Mouse (Mus musculus) forebrain, embryonic 10.5 days (tissue): ENCODE data around the gene Oit3. TPM values are rescaled to one million over a fixed set of nuclear protein-coding genes. Genes with fewer than 3 reads are reported as not detected.

ENCODE experiments used
- DNase-seq: peaks from one replicate; pipeline ENCODE4 v3.0.0-alpha.2; 2017; ENCODE audit warnings: low spot score; ENCODE audit errors: extremely low spot score
- H3K27ac ChIP-seq: fragments of 300-500 bp; sonication (generic); 2 replicates; pipeline ENCODE4 v1.5.1; 2016; ENCODE audit warnings: mild to moderate bottlenecking
- H3K27me3 ChIP-seq: fragments of 300-500 bp; sonication (generic); 2 replicates; pipeline ENCODE4 v1.6.1; 2016; ENCODE audit warnings: mild to moderate bottlenecking; ENCODE audit not compliant: poor library complexity, severe bottlenecking
- H3K36me3 ChIP-seq: fragments of 300-500 bp; sonication (generic); replicated peaks from 2 replicates; pipeline ENCODE4 v1.6.1; 2016; ENCODE audit warnings: mild to moderate bottlenecking, moderate library complexity
- H3K4me1 ChIP-seq: fragments of 300-500 bp; sonication (generic); 2 replicates; pipeline ENCODE4 v1.6.1; 2016
- H3K4me3 ChIP-seq: fragments of 300-500 bp; sonication (generic); 2 replicates; pipeline ENCODE4 v1.5.1; 2016; ENCODE audit warnings: mild to moderate bottlenecking, moderate library complexity
- H3K9me3 ChIP-seq: fragments of 300-500 bp; sonication (generic); 2 replicates; pipeline ENCODE4 v1.6.1; 2016; ENCODE audit warnings: mild to moderate bottlenecking, moderate library complexity
- WGBS: fragments of 180-500 bp; shearing (Covaris S2); methylation state at CpG from one replicate; pipeline ENCODE4 v1.1.7; 2016; 5-methylcytosine and 5-hydroxymethylcytosine counted together
- polyA plus RNA-seq: library from polyadenylated mRNA; unstranded; fragments of >200 nt; fragmentation: Nextera tagmentation; extraction: Ambion mirVana; gene quantifications from 2 replicates; pipeline ENCODE4 v1.2.1, GENCODE M21; 2016

Gene Oit3
- polyA plus RNA-seq, 1 experiment from 2014 or later = 0.83 TPM

- H3K9me3 ChIP-seq = no peaks in the 10 kb centered on the region
- H3K4me1 ChIP-seq = peaks cover 8% of the 10 kb centered on the region
- no peaks in the 10 kb centered on the region for H3K36me3 ChIP-seq
- no peak for DNase-seq
- WGBS = 79% methylated on average over 9 of the region's 9 CpGs
- H3K4me3 ChIP-seq = no peak overlapping the region
- no peak overlapping the region; the same call in 1 of the 2 replicates for H3K27ac ChIP-seq
- no peaks in the 10 kb centered on the region for H3K27me3 ChIP-seq
Observed at GRCm38 (mm10) chr10:59447546-59447945, 6.0 kb upstream of the Oit3 start.

GRCm38 (mm10) chr10:59446911-59447437 is 5.4 kb upstream of the Oit3 start:
- 87% methylated on average over 10 of the region's 10 CpGs for WGBS
- Histone ChIP-seq H3K36me3 (no peaks in the 10 kb centered on the region), H3K27ac (no peak overlapping the region; the same call in 1 of the 2 replicates), H3K9me3 (no peaks in the 10 kb centered on the region), H3K27me3 (no peaks in the 10 kb centered on the region), H3K4me1 (peaks cover 8% of the 10 kb centered on the region), H3K4me3 (no peak overlapping the region)
- no peak for DNase-seq

GRCm38 (mm10) chr10:59444635-59445034 is 3.1 kb upstream of the Oit3 start:
- WGBS = 74% methylated on average over 8 of the region's 8 CpGs
- H3K36me3 ChIP-seq = no peaks in the 10 kb centered on the region
- H3K27me3 ChIP-seq = no peaks in the 10 kb centered on the region
- no peaks in the 10 kb centered on the region for H3K9me3 ChIP-seq
- H3K4me3 ChIP-seq = no peak overlapping the region
- DNase-seq = no peak
- peaks cover 12% of the 10 kb centered on the region for H3K4me1 ChIP-seq
- no peak overlapping the region for H3K27ac ChIP-seq

- Histone ChIP-seq H3K9me3 (no peaks in the 10 kb centered on the region), H3K4me3 (no peak overlapping the region), H3K36me3 (no peaks in the 10 kb centered on the region), H3K4me1 (peaks cover 15% of the 10 kb centered on the region), H3K27ac (no peak overlapping the region), H3K27me3 (no peaks in the 10 kb centered on the region)
- DNase-seq = no peak
- 87% methylated on average over 3 of the region's 3 CpGs for WGBS
Observed at GRCm38 (mm10) chr10:59444106-59444505, 2.5 kb upstream of the Oit3 start.

- 69% methylated on average over 7 of the region's 7 CpGs for WGBS
- Histone ChIP-seq H3K27ac (no peak overlapping the region), H3K4me1 (peaks cover 15% of the 10 kb centered on the region), H3K9me3 (no peaks in the 10 kb centered on the region), H3K27me3 (no peaks in the 10 kb centered on the region), H3K4me3 (no peak overlapping the region), H3K36me3 (no peaks in the 10 kb centered on the region)
- no peak for DNase-seq
Observed at GRCm38 (mm10) chr10:59443212-59443611, 1.6 kb upstream of the Oit3 start.

GRCm38 (mm10) chr10:59440177-59440576 is 1.4 kb downstream of the Oit3 start:
- Histone ChIP-seq H3K9me3 (no peaks in the 10 kb centered on the region), H3K27ac (no peak overlapping the region), H3K4me1 (peaks cover 15% of the 10 kb centered on the region), H3K36me3 (no peaks in the 10 kb centered on the region), H3K4me3 (no peak overlapping the region), H3K27me3 (no peaks in the 10 kb centered on the region)
- no peak for DNase-seq
- 68% methylated on average over 6 of the region's 6 CpGs for WGBS

GRCm38 (mm10) chr10:59439508-59439931 is 2.1 kb downstream of the Oit3 start:
- H3K27me3 ChIP-seq = no peaks in the 10 kb centered on the region
- H3K9me3 ChIP-seq = no peaks in the 10 kb centered on the region
- H3K27ac ChIP-seq = no peak overlapping the region
- H3K4me3 ChIP-seq = no peak overlapping the region
- H3K4me1 ChIP-seq = peaks cover 10% of the 10 kb centered on the region
- no peaks in the 10 kb centered on the region for H3K36me3 ChIP-seq
- WGBS = 74% methylated on average over 5 of the region's 5 CpGs
- DNase-seq = no peak

- no peak for DNase-seq
- WGBS = 96% methylated on average over 12 of the region's 12 CpGs
- H3K4me1 ChIP-seq = peaks cover 8% of the 10 kb centered on the region
- H3K27ac ChIP-seq = no peak overlapping the region
- no peak overlapping the region for H3K4me3 ChIP-seq
- H3K36me3 ChIP-seq = no peaks in the 10 kb centered on the region
- H3K9me3 ChIP-seq = no peaks in the 10 kb centered on the region
- no peaks in the 10 kb centered on the region for H3K27me3 ChIP-seq
Observed at GRCm38 (mm10) chr10:59438651-59439050, 2.9 kb downstream of the Oit3 start.

- WGBS = 96% methylated on average over 18 of the region's 18 CpGs
- no peak overlapping the region for H3K4me3 ChIP-seq
- H3K4me1 ChIP-seq = peaks cover 9% of the 10 kb centered on the region
- no peak overlapping the region for H3K27ac ChIP-seq
- no peak for DNase-seq
- no peaks in the 10 kb centered on the region for H3K9me3 ChIP-seq
- no peaks in the 10 kb centered on the region for H3K27me3 ChIP-seq
- no peaks in the 10 kb centered on the region for H3K36me3 ChIP-seq
Observed at GRCm38 (mm10) chr10:59435746-59436145, 5.8 kb downstream of the Oit3 start.

GRCm38 (mm10) chr10:59430701-59431218 is 10.8 kb downstream of the Oit3 start:
- DNase-seq = no peak
- Histone ChIP-seq H3K27me3 (no peaks in the 10 kb centered on the region), H3K4me1 (peaks cover 11% of the 10 kb centered on the region), H3K27ac (0 out of 2 replicates have a peak overlapping the region, but pooled peaks have one; percentile 26), H3K4me3 (no peak overlapping the region), H3K9me3 (no peaks in the 10 kb centered on the region), H3K36me3 (no peaks in the 10 kb centered on the region)
- 82% methylated on average over 6 of the region's 6 CpGs for WGBS

- no peak overlapping the region for H3K4me3 ChIP-seq
- no peaks in the 10 kb centered on the region for H3K36me3 ChIP-seq
- no peaks in the 10 kb centered on the region for H3K9me3 ChIP-seq
- H3K27ac ChIP-seq = no peak overlapping the region
- peaks cover 11% of the 10 kb centered on the region for H3K4me1 ChIP-seq
- no peak for DNase-seq
- WGBS = 86% methylated on average over 16 of the region's 16 CpGs
- no peaks in the 10 kb centered on the region for H3K27me3 ChIP-seq
Observed at GRCm38 (mm10) chr10:59429448-59430135, 12.0 kb downstream of the Oit3 start.

- Histone ChIP-seq H3K9me3 (no peaks in the 10 kb centered on the region), H3K27ac (no peak overlapping the region), H3K4me3 (no peak overlapping the region), H3K27me3 (no peaks in the 10 kb centered on the region), H3K36me3 (no peaks in the 10 kb centered on the region), H3K4me1 (peaks cover 11% of the 10 kb centered on the region)
- WGBS = 87% methylated on average over 4 of the region's 4 CpGs
- DNase-seq = no peak
Observed at GRCm38 (mm10) chr10:59426371-59426770, 15.2 kb downstream of the Oit3 start.

GRCm38 (mm10) chr10:59425369-59425768 is 16.2 kb downstream of the Oit3 start:
- H3K4me3 ChIP-seq = no peak overlapping the region
- WGBS = 93% methylated on average over 7 of the region's 7 CpGs
- DNase-seq = no peak

More at GRCm38 (mm10) chr10:59425369-59425768, 16.2 kb downstream of the Oit3 start:
- Histone ChIP-seq H3K9me3 (no peaks in the 10 kb centered on the region), H3K27ac (no peak overlapping the region), H3K36me3 (no peaks in the 10 kb centered on the region), H3K27me3 (no peaks in the 10 kb centered on the region), H3K4me1 (peaks cover 7% of the 10 kb centered on the region)
